Mouse (Mus musculus) gastrocnemius, postnatal 25 days (tissue): ENCODE data around the gene Fancf. TPM values are rescaled to one million over a fixed set of nuclear protein-coding genes. Genes with fewer than 3 reads are reported as not detected.

Source experiments
- DNase-seq: peaks from one replicate; pipeline ENCODE4 v3.0.0; 2022
- long read RNA-seq, 2 experiments: library from polyadenylated mRNA; stranded (forward); transcript quantifications; one replicate each; pipeline ENCODE4 v2.0.0; 2021
- total RNA-seq, 2 experiments: library from RNA; stranded (reverse); gene quantifications; 1 replicate in 1 of 2; 2 replicates in 1 of 2; pipeline ENCODE4 v1.2.3; 2021

Gene Fancf
- 1 to 10 TPM; 1.2 to 1.3 TPM for total RNA-seq
- long read RNA-seq, experiment 1, partial matches to known transcripts: 0 of 1 reads
- long read RNA-seq, experiment 1, other reads (novel, unspliced or antisense): 0 of 1 reads
- long read RNA-seq, experiment 2, partial matches to known transcripts: 0 of 3 reads
- long read RNA-seq, experiment 2, other reads (novel, unspliced or antisense): 0 of 3 reads

GRCm38 (mm10) chr7:51862097-51862492 is at the start of gene Fancf:
Gene Fancf (minus strand): TSS chr7:51862267.
- peak; percentile 95 for DNase-seq

- DNase-seq: no peak
Measured at GRCm38 (mm10) chr7:51899066-51899465, 37.0 kb upstream of the Fancf start.

GRCm38 (mm10) chr7:51894939-51895338 is 32.9 kb upstream of the Fancf start:
- no peak for DNase-seq

GRCm38 (mm10) chr7:51894133-51894801 is 32.2 kb upstream of the Fancf start:
- no peak for DNase-seq

- DNase-seq: no peak
Measured at GRCm38 (mm10) chr7:51893008-51893407, 30.9 kb upstream of the Fancf start.

- DNase-seq: no peak
Measured at GRCm38 (mm10) chr7:51892224-51892965, 30.3 kb upstream of the Fancf start.

- no peak for DNase-seq
Measured at GRCm38 (mm10) chr7:51889601-51890000, 27.5 kb upstream of the Fancf start.

GRCm38 (mm10) chr7:51887678-51888567 is 25.9 kb upstream of the Fancf start:
- no peak for DNase-seq

GRCm38 (mm10) chr7:51885345-51885744 is 23.3 kb upstream of the Fancf start:
- no peak for DNase-seq

GRCm38 (mm10) chr7:51880121-51880520 is 18.1 kb upstream of the Fancf start:
- DNase-seq: no peak

GRCm38 (mm10) chr7:51879136-51879723 is 17.2 kb upstream of the Fancf start:
- DNase-seq: peak; percentile 28

- no peak for DNase-seq
Measured at GRCm38 (mm10) chr7:51878730-51879129, 16.7 kb upstream of the Fancf start.

GRCm38 (mm10) chr7:51876316-51876715 is 14.2 kb upstream of the Fancf start:
- no peak for DNase-seq

GRCm38 (mm10) chr7:51872597-51872996 is 10.5 kb upstream of the Fancf start:
- DNase-seq: no peak

- no peak for DNase-seq
Measured at GRCm38 (mm10) chr7:51872041-51872440, 10.0 kb upstream of the Fancf start.

GRCm38 (mm10) chr7:51867983-51868382 is 5.9 kb upstream of the Fancf start:
- DNase-seq: no peak

- DNase-seq: no peak
Measured at GRCm38 (mm10) chr7:51865336-51865735, 3.3 kb upstream of the Fancf start.

- no peak for DNase-seq
Measured at GRCm38 (mm10) chr7:51862842-51863241, 775 bp upstream of the Fancf start.

- DNase-seq: peak; percentile 82
Measured at GRCm38 (mm10) chr7:51861250-51862096, 594 bp downstream of the Fancf start, which contains the start of gene Gas2. Gene Gas2 (plus strand): TSS chr7:51862015.

GRCm38 (mm10) chr7:51851890-51852507 is 10.1 kb downstream of the Fancf start:
- no peak for DNase-seq
